Mouse (Mus musculus): ENCODE results near the gene Gga2.

DNA sequence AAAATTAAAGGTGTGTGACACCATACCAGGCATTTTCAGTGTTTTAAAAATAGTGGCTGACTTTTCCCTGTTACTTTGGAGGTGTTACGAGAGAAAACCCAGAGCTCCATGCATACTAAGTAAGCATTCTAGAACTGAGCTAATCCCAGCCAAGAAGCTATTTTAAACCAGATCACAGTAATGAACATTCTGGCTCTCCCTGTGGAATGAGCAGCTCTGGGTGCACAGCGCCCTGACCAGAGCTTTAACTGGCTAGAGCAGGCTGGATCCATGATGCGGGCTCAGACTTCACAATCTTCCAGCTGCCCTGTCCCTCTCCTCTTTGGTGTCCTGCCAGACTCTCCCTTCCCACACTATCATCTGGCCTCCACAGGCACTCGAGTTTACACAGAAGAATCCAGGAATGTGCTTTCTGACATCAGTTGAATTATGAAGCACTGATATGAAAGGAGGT is 24.2 kb upstream of the Gga2 start:
- TF ChIP-seq CTCF (IDR thresholded peaks at IDR 0.05; ENCODE audit: low read depth) (no peak), EP300 (IDR thresholded peaks at IDR 0.05; ENCODE audit: low read depth) (no peak)

Measured in liver, postnatal 0 days (tissue).